Mouse (Mus musculus): ENCODE measurements at regions not wholly inside any gene's neighbourhood (a gene's known extent, or its start where the extent isn't known, plus 50 kb on each side); places are given as distances from the start of the nearest gene placed in this dataset.

GRCm38 (mm10) chr3:143729473-143730076 lies 475.4 kb downstream of the Lmo4 start:
- Histone ChIP-seq H3K27ac (replicated peaks) (no peak overlapping the region), H3K36me3 (ENCODE audit: control insufficient read depth, insufficient read depth, low read length) (no peaks in the 10 kb centered on the region), H3K4me3 (ENCODE audit: low read depth, low read length) (no peak overlapping the region), H3K9me3 (ENCODE audit: control insufficient read depth, low read length) (no peaks in the 10 kb centered on the region), H3K4me1 (replicated peaks; ENCODE audit: control insufficient read depth, insufficient read depth) (no peaks in the 10 kb centered on the region), H3K27me3 (ENCODE audit: control insufficient read depth, insufficient read depth, low read length) (no peaks in the 10 kb centered on the region), H3K9ac (ENCODE audit: low read length) (no peak overlapping the region), H3K4me2 (replicated peaks; ENCODE audit: low read depth) (no peak overlapping the region)
- no peak for DNase-seq (ENCODE audit: low spot score)
- ATAC-seq (ENCODE audit: low FRiP score, low TSS enrichment): no peak
- 57% methylated on average over 8 of the region's 8 CpGs for WGBS
- TF ChIP-seq EP300 (optimal IDR thresholded peaks at IDR 0.05) (no peak), CTCF (IDR thresholded peaks at IDR 0.05; ENCODE audit: low read depth) (no peak)

- ATAC-seq (ENCODE audit: low FRiP score, low TSS enrichment) (no peak), DNase-seq (ENCODE audit: low spot score) (no peak)
- 64% methylated on average over 2 of the region's 2 CpGs for WGBS
Measured at GRCm38 (mm10) chr3:143722571-143722970, 482.4 kb downstream of the Lmo4 start.

GRCm38 (mm10) chr3:143722082-143722481 lies 482.9 kb downstream of the Lmo4 start:
- Histone ChIP-seq H3K27ac (replicated peaks) (no peak overlapping the region), H3K4me1 (replicated peaks; ENCODE audit: control insufficient read depth, insufficient read depth) (no peaks in the 10 kb centered on the region), H3K36me3 (ENCODE audit: control insufficient read depth, insufficient read depth, low read length) (no peaks in the 10 kb centered on the region), H3K27me3 (ENCODE audit: control insufficient read depth, insufficient read depth, low read length) (no peaks in the 10 kb centered on the region), H3K4me2 (replicated peaks; ENCODE audit: low read depth) (no peak overlapping the region), H3K9ac (ENCODE audit: low read length) (no peak overlapping the region), H3K4me3 (ENCODE audit: low read depth, low read length) (no peak overlapping the region), H3K9me3 (ENCODE audit: control insufficient read depth, low read length) (no peaks in the 10 kb centered on the region)
- WGBS: 74% methylated on average over 3 of the region's 3 CpGs
- no peak for ATAC-seq (ENCODE audit: low FRiP score, low TSS enrichment)
- no peak for DNase-seq (ENCODE audit: low spot score)
- TF ChIP-seq EP300 (optimal IDR thresholded peaks at IDR 0.05): no peak
- no peak for TF ChIP-seq CTCF (IDR thresholded peaks at IDR 0.05; ENCODE audit: low read depth)

More at GRCm38 (mm10) chr3:143722571-143722970, 482.4 kb downstream of the Lmo4 start:
- no peak overlapping the region for H3K4me3 ChIP-seq (ENCODE audit: low read depth, low read length)
- no peak overlapping the region for H3K27ac ChIP-seq (replicated peaks)
- no peaks in the 10 kb centered on the region for H3K9me3 ChIP-seq (ENCODE audit: control insufficient read depth, low read length)
- no peak for TF ChIP-seq CTCF (IDR thresholded peaks at IDR 0.05; ENCODE audit: low read depth)
- no peak for TF ChIP-seq EP300 (optimal IDR thresholded peaks at IDR 0.05)
- H3K4me2 ChIP-seq (replicated peaks; ENCODE audit: low read depth): no peak overlapping the region
- no peaks in the 10 kb centered on the region for H3K4me1 ChIP-seq (replicated peaks; ENCODE audit: control insufficient read depth, insufficient read depth)
- H3K27me3 ChIP-seq (ENCODE audit: control insufficient read depth, insufficient read depth, low read length): no peaks in the 10 kb centered on the region
- H3K9ac ChIP-seq (ENCODE audit: low read length): no peak overlapping the region
- no peaks in the 10 kb centered on the region for H3K36me3 ChIP-seq (ENCODE audit: control insufficient read depth, insufficient read depth, low read length)

- Histone ChIP-seq H3K4me2 (replicated peaks; ENCODE audit: low read depth) (no peak overlapping the region), H3K27me3 (ENCODE audit: control insufficient read depth, insufficient read depth, low read length) (no peaks in the 10 kb centered on the region), H3K36me3 (ENCODE audit: control insufficient read depth, insufficient read depth, low read length) (no peaks in the 10 kb centered on the region), H3K9me3 (ENCODE audit: control insufficient read depth, low read length) (no peaks in the 10 kb centered on the region), H3K27ac (replicated peaks) (no peak overlapping the region), H3K4me1 (replicated peaks; ENCODE audit: control insufficient read depth, insufficient read depth) (no peaks in the 10 kb centered on the region), H3K4me3 (ENCODE audit: low read depth, low read length) (no peak overlapping the region), H3K9ac (ENCODE audit: low read length) (no peak overlapping the region)
- 30% methylated on average over 2 of the region's 2 CpGs for whole genome bisulfite sequencing
- ATAC-seq (ENCODE audit: low FRiP score, low TSS enrichment): no peak
- no peak for DNase-seq (ENCODE audit: low spot score)
- TF ChIP-seq EP300 (optimal IDR thresholded peaks at IDR 0.05) (no peak), CTCF (IDR thresholded peaks at IDR 0.05; ENCODE audit: low read depth) (no peak)
Measured at GRCm38 (mm10) chr3:143713183-143713582, 491.8 kb downstream of the Lmo4 start.

GRCm38 (mm10) chr3:143710805-143711469 lies 494.1 kb downstream of the Lmo4 start:
- H3K9me3 ChIP-seq (ENCODE audit: control insufficient read depth, low read length): no peaks in the 10 kb centered on the region
- H3K9ac ChIP-seq (ENCODE audit: low read length): no peak overlapping the region
- no peak overlapping the region for H3K27ac ChIP-seq (replicated peaks)
- H3K27me3 ChIP-seq (ENCODE audit: control insufficient read depth, insufficient read depth, low read length): no peaks in the 10 kb centered on the region
- WGBS: 60% methylated on average over 16 of the region's 16 CpGs
- no peak for DNase-seq (ENCODE audit: low spot score)
- ATAC-seq (ENCODE audit: low FRiP score, low TSS enrichment): no peak
- no peaks in the 10 kb centered on the region for H3K36me3 ChIP-seq (ENCODE audit: control insufficient read depth, insufficient read depth, low read length)
- no peak overlapping the region for H3K4me3 ChIP-seq (ENCODE audit: low read depth, low read length)
- TF ChIP-seq EP300 (optimal IDR thresholded peaks at IDR 0.05) (no peak), CTCF (IDR thresholded peaks at IDR 0.05; ENCODE audit: low read depth) (no peak)
- H3K4me1 ChIP-seq (replicated peaks; ENCODE audit: control insufficient read depth, insufficient read depth): no peaks in the 10 kb centered on the region
- H3K4me2 ChIP-seq (replicated peaks; ENCODE audit: low read depth): no peak overlapping the region

- H3K4me1 ChIP-seq (replicated peaks; ENCODE audit: control insufficient read depth, insufficient read depth): no peaks in the 10 kb centered on the region
- no peak overlapping the region for H3K9ac ChIP-seq (ENCODE audit: low read length)
- H3K9me3 ChIP-seq (ENCODE audit: control insufficient read depth, low read length): no peaks in the 10 kb centered on the region
- H3K4me2 ChIP-seq (replicated peaks; ENCODE audit: low read depth): no peak overlapping the region
- ATAC-seq (ENCODE audit: low FRiP score, low TSS enrichment) (no peak), DNase-seq (ENCODE audit: low spot score) (no peak)
- H3K4me3 ChIP-seq (ENCODE audit: low read depth, low read length): no peak overlapping the region
- H3K27ac ChIP-seq (replicated peaks): no peak overlapping the region
- WGBS: 62% methylated on average over 1 of the region's 1 CpGs
- no peaks in the 10 kb centered on the region for H3K36me3 ChIP-seq (ENCODE audit: control insufficient read depth, insufficient read depth, low read length)
- no peaks in the 10 kb centered on the region for H3K27me3 ChIP-seq (ENCODE audit: control insufficient read depth, insufficient read depth, low read length)
- TF ChIP-seq EP300 (optimal IDR thresholded peaks at IDR 0.05) (no peak), CTCF (IDR thresholded peaks at IDR 0.05; ENCODE audit: low read depth) (no peak)
Measured at GRCm38 (mm10) chr3:143706679-143707078, 498.3 kb downstream of the Lmo4 start.
